Mouse (Mus musculus) c-Kit-positive CD71-positive TER-119-negative erythroid progenitor cells, embryonic 14.5 days (primary cell): Measurements from ENCODE around the gene Efhd2.

ENCODE experiments used
- DNase-seq: peaks from one replicate; pipeline ENCODE4 v3.0.0-alpha.2; 2013; ENCODE audit warnings: low read depth

Gene Efhd2

GRCm38 (mm10) chr4:141858501-141858900, 16.2 kb downstream of the Efhd2 start:
- DNase-seq = no peak

GRCm38 (mm10) chr4:141857422-141857930, 17.2 kb downstream of the Efhd2 start:
- peak; percentile 55 for DNase-seq

DNA sequence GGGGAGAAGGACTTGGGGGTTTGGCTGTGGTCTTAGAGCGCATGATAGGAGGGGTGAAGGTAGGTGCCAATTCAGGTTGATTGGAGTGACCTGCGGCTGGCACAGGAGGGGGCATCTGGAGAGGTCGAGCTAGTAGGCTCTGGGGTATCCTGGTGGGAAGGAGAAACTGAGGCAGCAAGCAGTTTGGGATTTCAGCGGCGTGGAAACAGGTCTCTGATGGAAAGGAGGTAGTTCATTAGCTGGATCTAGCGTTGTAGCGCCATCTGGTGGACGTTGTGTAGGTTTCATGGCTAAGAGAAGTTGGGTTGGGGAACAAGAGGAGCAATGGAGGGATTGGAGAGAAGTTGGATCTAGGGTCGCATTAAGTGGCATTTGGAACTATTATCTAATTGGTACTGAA, 21.3 kb downstream of the Efhd2 start:
- no peak for DNase-seq

- no peak for DNase-seq
These were observed 28.7 kb downstream of the Efhd2 start, which contains the start of gene Ctrc for GRCm38 (mm10) chr4:141845999-141846398. TSS of gene Ctrc (minus strand) at chr4:141846359.

DNA sequence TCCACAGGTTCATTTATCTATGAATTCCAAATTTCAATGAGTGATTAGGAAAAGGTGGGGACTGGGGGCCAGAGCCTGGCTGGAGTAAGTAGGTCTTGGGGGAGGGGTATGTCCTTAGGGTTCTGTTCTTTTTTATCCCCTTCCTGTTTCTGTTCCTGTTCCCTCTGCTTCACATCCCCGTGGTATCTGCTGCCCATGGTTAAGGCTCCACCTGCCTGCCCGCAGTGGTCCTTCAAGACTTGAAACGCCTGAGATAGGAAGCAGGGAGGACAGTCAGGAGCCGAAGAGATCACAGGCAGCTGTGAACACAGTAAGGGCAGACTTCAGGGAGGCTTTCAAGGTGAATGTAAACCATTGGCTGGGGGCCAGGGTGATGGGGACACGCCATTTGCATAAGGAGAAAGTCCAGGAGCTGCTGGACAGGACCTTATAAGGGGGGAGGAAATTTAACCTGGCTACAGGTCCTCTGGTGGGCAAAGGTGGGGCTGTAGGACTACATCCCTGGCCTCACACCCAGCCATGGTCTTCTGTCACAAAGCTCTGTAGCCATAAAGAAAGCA, 40.1 kb downstream of the Efhd2 start:
- DNase-seq = no peak

DNA sequence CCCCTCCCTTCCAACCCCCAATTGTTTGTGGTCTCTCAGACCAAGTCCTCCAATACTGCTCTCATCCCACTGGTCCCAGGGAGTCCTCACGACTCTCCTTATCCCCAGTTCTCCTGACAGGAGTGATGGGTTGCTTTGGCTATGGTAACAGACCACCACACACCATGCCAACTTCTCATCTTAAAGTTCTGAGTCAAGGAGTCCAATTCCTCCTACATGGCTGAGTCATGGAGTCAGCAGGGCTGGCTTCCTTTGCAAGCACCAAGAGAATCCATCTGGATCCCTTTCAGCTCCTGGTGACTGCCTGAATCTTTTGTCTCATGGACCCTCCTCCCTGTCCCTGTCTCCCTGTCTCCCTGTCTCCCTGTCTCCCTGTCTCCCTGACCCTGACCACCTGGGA, 40.8 kb downstream of the Efhd2 start:
- DNase-seq = no peak

DNA sequence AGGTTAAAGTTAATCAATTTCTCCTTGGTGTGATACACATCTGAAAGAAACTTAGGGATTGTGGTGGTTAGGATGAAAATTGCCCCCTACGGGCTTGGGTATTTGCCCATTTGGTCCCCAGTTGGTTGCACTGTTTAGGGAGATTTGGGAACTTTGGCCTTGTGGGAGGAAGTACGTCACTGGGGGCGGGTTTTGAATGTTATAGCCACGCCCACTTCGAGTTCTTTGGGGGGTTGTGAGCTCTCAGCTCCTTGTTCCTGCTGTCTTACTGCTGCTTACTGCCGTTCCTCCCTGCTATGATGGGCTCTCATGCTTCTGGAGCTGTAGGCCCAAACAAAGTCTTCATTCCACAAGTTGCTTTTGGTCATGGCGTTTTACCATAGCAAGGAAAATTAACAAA, 43.4 kb downstream of the Efhd2 start:
- DNase-seq = no peak

DNA sequence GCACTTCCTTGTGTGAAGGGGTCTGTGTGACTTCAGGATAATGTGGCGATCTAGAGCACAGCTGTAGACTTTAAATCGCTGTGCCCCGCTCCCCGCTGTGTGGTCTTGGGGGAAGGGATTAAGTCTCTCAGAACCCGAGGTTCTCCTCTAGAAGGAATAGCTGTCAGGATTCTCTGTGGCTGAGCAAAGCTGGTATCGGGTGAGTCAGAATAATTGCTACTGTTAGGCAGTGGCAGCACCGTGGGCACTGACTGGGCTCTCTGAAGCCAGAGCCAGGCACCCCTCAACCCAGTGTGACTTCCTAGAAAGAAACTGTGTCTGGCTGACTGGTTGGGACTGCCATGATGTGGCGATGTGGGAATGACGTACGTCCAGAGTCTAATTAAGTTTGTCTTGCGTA, 44.3 kb downstream of the Efhd2 start:
- DNase-seq = no peak

GRCm38 (mm10) chr4:141828177-141828576, 46.5 kb downstream of the Efhd2 start:
- DNase-seq = no peak

- DNase-seq = no peak
These were observed 47.3 kb downstream of the Efhd2 start for GRCm38 (mm10) chr4:141827401-141827800.

DNA sequence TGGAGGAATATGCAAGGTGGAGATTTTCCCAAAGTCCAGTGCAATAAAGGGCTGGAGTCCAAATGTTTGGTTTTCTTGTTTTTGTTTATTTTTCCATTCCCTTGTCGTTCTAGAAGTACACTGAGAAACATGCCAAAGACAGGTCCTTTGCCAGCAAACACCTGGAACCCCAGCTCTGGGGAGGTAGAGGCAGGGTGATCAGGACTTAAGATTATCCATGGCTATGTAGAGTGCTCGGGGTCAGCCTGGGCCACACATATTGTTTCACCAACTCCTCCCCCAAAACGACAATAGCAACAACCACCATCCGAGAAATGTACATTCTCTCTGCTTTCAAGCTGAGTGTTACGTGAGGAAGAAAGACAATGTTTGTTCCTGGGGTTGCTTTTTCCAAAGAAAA, 48.7 kb downstream of the Efhd2 start, which contains the start of gene Cela2a:
Cela2a (minus strand) TSS at position 101 of the 400 bp plus-strand sequence.
- no peak for DNase-seq

DNA sequence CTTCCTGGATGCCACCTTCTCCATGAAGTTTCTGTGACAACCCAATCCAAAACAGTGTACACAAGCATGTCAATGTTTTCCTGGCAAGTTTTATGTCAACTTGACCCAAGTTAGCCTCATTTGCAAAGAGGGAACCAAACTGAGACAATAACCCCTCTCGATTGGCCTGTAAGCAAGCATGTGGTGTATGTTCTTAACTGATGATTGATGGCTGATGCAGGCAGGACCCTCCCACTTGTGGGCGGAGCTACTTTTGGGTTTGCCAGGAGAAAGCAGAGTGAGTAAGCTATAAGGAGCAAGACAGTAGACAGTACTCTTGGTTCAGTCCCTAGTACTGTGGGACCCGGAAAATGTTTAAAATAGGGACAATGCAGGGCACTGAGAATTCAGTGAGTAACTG, 51.7 kb downstream of the Efhd2 start:
- peak; percentile 82 for DNase-seq

DNA sequence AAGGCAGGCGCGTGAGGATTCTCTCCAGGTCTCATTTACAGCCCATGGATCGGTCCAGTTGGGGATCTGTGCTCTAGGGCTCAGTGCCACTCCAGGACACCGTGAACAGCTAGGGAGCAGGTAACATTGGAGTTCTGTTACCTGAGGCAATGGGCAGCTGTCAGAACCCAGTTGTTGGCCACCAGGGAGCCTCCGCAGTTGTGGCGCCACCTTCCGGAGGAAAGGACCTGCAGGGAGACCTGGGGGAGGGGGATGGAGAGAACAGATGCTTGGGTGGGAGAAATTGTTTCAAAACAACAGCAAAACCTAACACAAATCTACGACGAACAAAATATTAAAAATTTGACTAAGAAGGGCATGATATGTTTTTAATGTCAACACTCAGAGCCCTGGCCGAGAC, 52.6 kb downstream of the Efhd2 start:
- DNase-seq = no peak

GRCm38 (mm10) chr4:141821178-141821577, 53.5 kb downstream of the Efhd2 start:
- no peak for DNase-seq

DNA sequence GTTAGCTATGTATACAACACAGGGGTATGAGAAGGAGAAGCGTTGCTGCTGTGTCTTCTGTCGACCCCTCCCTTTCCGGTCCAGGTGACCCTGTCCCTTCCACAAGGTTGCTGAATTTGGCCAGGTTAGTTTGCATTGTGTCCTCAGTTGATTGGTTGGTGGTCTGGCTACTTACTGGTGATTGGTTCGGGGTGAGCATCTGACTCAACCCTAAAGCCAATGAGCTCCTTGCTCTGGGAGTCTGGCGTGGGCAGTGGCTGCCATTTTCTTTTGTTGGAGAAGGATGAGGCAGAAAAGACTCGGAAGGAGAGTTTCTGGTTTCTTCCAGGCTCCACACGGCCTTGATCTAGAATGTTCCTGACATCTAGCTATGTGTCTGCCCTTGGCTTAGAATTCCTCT, 55.4 kb downstream of the Efhd2 start:
- no peak for DNase-seq

DNA sequence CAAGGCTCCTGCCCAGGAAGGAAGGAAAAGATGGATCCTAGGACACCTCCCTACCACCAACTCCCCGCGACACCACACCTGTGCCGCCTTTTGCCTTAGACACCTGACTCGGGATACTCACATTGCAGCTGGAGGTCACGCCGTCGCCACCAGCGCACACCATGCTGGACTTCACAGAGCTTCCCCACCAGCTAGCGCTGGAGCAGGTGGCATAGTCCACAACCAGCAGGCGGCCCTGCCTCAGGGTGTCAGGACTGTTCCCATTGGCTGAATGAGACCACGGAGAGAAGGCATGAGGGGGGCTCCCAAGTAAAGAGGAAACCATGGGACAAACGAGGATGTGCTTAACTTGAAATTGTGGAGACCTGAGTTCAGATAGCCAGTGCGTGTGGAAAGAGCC, 55.9 kb downstream of the Efhd2 start:
- no peak for DNase-seq

DNA sequence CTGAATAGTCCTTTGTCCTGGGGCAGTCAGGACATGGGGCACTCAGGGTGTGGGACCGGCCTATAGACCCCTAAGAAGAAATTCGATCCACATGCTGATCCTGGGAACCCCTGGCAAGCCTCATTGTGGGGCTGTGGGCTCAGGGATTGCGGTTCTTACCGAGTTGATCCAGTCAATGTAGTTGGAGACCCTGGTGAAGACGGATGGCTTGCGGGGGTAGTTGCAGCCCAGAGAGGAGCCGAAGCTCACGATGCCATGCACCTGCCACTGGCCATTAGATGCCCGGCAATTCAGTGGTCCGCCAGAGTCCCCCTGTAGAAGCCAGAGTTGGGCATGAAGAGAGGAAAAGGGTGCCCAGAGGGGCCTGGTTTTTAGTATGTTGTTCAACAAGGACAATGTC, 57.0 kb downstream of the Efhd2 start:
- DNase-seq = no peak

DNA sequence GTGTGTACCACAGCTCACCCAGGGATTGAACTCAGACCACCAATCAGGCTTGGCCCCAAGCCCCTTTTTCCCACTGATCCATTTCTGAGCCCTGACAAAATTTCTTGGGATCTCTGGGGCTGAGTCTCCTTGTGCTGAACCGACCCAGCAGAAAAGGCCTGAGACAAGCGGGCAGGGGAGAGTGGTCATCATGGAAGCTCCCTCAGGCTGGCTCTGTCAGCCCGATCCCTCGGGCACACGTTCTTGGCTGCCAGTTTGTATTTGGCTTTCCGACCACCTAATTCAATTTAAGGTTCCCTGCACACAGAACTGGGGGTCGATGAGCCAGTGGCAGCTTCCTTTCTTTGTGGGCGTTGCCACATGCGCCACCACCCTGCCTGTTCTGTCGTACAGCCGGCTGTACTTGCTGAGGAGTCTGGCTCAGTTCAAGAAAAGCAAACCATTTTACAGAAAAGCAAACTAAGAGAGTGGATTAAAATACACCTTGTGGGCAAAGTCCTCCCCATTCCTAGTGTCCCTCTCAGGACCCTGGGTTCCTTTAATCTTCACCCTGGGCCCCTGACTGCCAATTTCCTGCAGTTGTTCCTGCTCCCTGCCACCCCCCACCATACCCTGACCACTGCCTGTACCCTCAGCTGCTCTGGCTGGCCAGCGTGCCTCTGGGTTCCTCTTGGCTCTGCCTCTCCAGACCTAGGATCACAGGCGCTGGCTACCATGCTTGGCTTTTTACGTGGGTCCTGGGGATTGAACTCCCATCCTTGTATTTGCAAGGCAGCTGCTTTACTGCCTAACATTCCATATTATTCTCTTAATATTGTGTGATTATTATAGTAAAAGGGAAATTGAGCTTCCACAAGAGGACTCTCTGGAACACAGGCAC, 57.7 kb downstream of the Efhd2 start:
- no peak for DNase-seq

- DNase-seq = no peak
These were observed 58.5 kb downstream of the Efhd2 start for GRCm38 (mm10) chr4:141816267-141816666.

DNA sequence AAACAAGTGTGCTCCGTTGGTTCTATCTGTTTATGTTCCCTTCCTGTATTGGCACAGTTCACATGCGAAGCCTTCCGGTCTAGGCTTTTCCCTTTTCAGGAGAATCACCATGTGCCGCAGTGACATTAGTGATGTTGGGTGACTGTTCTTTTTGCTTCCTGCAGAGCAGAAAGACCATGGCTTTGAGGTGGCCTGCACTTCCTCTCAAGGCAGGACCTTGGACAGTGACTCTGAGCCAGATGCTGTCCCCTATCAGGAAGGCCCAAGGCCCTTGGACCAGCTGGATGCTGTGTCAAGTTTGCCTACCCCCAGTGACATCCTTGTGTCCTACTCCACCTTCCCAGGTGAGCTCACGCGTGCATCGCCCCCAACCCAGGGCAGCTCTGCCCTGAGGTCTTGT, 63.3 kb downstream of the Efhd2 start:
- DNase-seq = no peak

GRCm38 (mm10) chr4:141810975-141811374, 63.7 kb downstream of the Efhd2 start:
- DNase-seq = no peak

- DNase-seq = peak; percentile 35
These were observed 64.8 kb downstream of the Efhd2 start for GRCm38 (mm10) chr4:141809850-141810464.
